ENCODE assay signal across 10 mouse cellular contexts in the genomic region with DNA sequence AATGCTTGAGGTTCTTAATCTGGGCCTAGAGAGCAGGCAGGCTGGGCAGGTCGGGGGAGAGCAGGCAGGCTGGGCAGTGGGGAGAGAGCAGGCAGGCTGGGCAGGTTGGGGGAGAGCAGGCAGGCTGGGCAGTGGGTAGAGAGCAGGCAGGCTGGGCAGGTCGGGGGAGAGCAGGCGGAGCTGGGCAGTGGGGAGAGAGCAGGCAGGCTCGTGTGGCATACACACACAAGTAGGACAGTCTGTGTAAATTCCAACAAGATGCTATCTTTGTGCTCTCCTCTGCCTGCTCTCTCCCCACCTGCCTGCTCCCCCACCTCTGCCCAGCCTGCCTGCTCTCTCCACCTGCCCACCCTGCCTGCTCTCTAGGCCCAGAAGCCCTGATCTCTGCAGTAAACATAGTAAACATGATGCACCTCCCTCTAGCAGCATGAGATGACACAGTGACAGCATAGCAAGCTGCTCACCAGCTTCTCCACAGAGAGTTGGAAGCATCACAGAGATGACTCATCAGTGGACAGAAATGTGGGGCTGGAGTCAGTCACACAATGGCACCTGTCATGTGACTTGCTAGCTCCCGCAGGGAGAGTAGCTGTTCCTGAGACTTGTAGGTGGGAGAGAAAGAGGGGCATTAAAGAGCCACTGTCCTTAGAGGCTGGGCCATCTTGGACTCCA.
A peak's percentile ranks its signal among the peaks of the same experiment; 100 is the strongest.
DNase-seq lines count a peak whose midpoint lies in the region; ATAC-seq lines count a peak whose summit lies in the region.
"Had no signal": no experiment of that assay in that cellular context is flagged by ENCODE, and none has a peak within 500 bp of the region (broad histone marks: within the 10 kb centered on the region; RNA-seq: fewer than 3 reads in every experiment).

No protein-coding gene starts in this region.

- no peak overlapping the region for H3K9ac ChIP-seq in forebrain, embryonic 14.5 days (ENCODE audit: low read length)
- H3K9ac ChIP-seq: liver, embryonic 15.5 days had no signal

- H3K36me3 ChIP-seq in forebrain, embryonic 10.5 days (replicated peaks) = no peaks in the 10 kb centered on the region
- no peaks in the 10 kb centered on the region for H3K36me3 ChIP-seq in forebrain, embryonic 14.5 days (ENCODE audit: control insufficient read depth, insufficient read depth, low read length)
- H3K36me3 ChIP-seq: liver, embryonic 15.5 days had no signal

- no peak for ATAC-seq in forebrain, embryonic 14.5 days

- H3K9me3 ChIP-seq in forebrain, embryonic 10.5 days = no peaks in the 10 kb centered on the region
- H3K9me3 ChIP-seq in forebrain, embryonic 14.5 days (replicated peaks; ENCODE audit: control insufficient read depth, low read length) = no peaks in the 10 kb centered on the region
- H3K9me3 ChIP-seq: liver, embryonic 15.5 days had no signal

- H3K27me3 ChIP-seq in forebrain, embryonic 10.5 days (ENCODE audit: poor library complexity, severe bottlenecking) = peaks cover 10% of the 10 kb centered on the region
- no peaks in the 10 kb centered on the region for H3K27me3 ChIP-seq in forebrain, embryonic 14.5 days (replicated peaks; ENCODE audit: control insufficient read depth, insufficient read depth, low read length)
- H3K27me3 ChIP-seq: liver, embryonic 15.5 days had no signal

- H3K27ac ChIP-seq in forebrain, embryonic 10.5 days = peak overlapping the region; percentile 31
- H3K27ac ChIP-seq in forebrain, embryonic 14.5 days (ENCODE audit: low read depth, low read length) = no peak overlapping the region
- H3K27ac ChIP-seq: kidney, postnatal 0 days; liver, embryonic 15.5 days had no signal

- peaks cover 16% of the 10 kb centered on the region for H3K4me1 ChIP-seq in forebrain, embryonic 10.5 days
- no peaks in the 10 kb centered on the region for H3K4me1 ChIP-seq in forebrain, embryonic 14.5 days (ENCODE audit: control insufficient read depth, insufficient read depth, low read length)
- H3K4me1 ChIP-seq: liver, embryonic 15.5 days had no signal

- intact Hi-C loops in left cerebral cortex, postnatal 4 days (cut with DNase I) = no loop called here
- intact Hi-C loops in left cerebral cortex, postnatal 25 days (cut with DNase I) = no loop called here

- WGBS in forebrain, embryonic 10.5 days = 45% methylated on average over 5 of the region's 5 CpGs
- 49% methylated on average over 5 of the region's 5 CpGs for WGBS in forebrain, embryonic 14.5 days

- no peak overlapping the region for H3K4me3 ChIP-seq in forebrain, embryonic 10.5 days
- H3K4me3 ChIP-seq in forebrain, embryonic 14.5 days (ENCODE audit: low read depth, low read length) = no peak overlapping the region
- H3K4me3 ChIP-seq: liver, embryonic 15.5 days had no signal

- no peak overlapping the region for H3K4me2 ChIP-seq in forebrain, embryonic 14.5 days (ENCODE audit: low read length)
- H3K4me2 ChIP-seq: liver, embryonic 15.5 days had no signal

- DNase-seq in forebrain, embryonic 10.5 days (ENCODE audit: extremely low spot score, low spot score) = no peak
- no peak for DNase-seq in forebrain, embryonic 14.5 days (ENCODE audit: low spot score)
- DNase-seq in left cerebral cortex, adult 18-20 months (ENCODE audit: low spot score in 2 of 2) = peak; percentile 43 to 55
- no peak for DNase-seq in left cerebral cortex, postnatal 4 days
- peak; percentile 85 to 93 for DNase-seq in cerebellum, adult 18-20 months
- DNase-seq in left cerebral cortex, postnatal 25 days (ENCODE audit: low spot score in 2 of 2) = peak; percentile 21 to 84
- DNase-seq in kidney, adult 11 months = no peak
- DNase-seq in spleen, adult 18-20 months = no peak

Comparison
In these comparisons a context has a peak if more than half of its experiments do, and no peak if none do; other contexts are left out.
1. DNase-seq: peak in left cerebral cortex, adult 18-20 months (2 of 2), cerebellum, adult 18-20 months (2 of 2) and left cerebral cortex, postnatal 25 days (2 of 2); none in forebrain, embryonic 10.5 days (single experiment), forebrain, embryonic 14.5 days (single experiment), left cerebral cortex, postnatal 4 days (single experiment), kidney, adult 11 months (single experiment) and spleen, adult 18-20 months (0 of 2).